Mouse (Mus musculus): ENCODE measurements around the gene Zfp512b. TPM values are rescaled to one million over a fixed set of nuclear protein-coding genes. Genes with fewer than 3 reads are reported as not detected.

Gene Zfp512b
- total and polyA plus RNA-seq, 3 experiments: 11.0 to 26.8 (median 16.6) TPM

- no peak for DNase-seq (ENCODE audit: extremely low read depth)
- no peak for TF ChIP-seq RCOR1 (conservative IDR thresholded peaks at IDR 0.05; ENCODE audit: low read depth, low read length)
- TF ChIP-seq USF2 (conservative IDR thresholded peaks at IDR 0.05; ENCODE audit: low read depth, low read length): no peak
- TF ChIP-seq ZNF384 (IDR thresholded peaks at IDR 0.05; ENCODE audit: low read depth, low read length): no peak
- TF ChIP-seq TBP (conservative IDR thresholded peaks at IDR 0.05; ENCODE audit: low read depth, low read length): no peak
- no peak for TF ChIP-seq USF1 (IDR thresholded peaks at IDR 0.05; ENCODE audit: low read depth, low read length)
- TF ChIP-seq MAX (IDR thresholded peaks at IDR 0.05; ENCODE audit: low read length): no peak
- no peak for TF ChIP-seq MAFK (IDR thresholded peaks at IDR 0.05; ENCODE audit: insufficient replicate concordance, low read length)
- TF ChIP-seq NRF1 (IDR thresholded peaks at IDR 0.05; ENCODE audit: low read depth, low read length): no peak
- TF ChIP-seq ZKSCAN1 (IDR thresholded peaks at IDR 0.05; ENCODE audit: borderline replicate concordance, low read depth, low read length): no peak
- TF ChIP-seq HCFC1 (IDR thresholded peaks at IDR 0.05; ENCODE audit: low read depth, low read length): no peak
- dilution Hi-C loops (cut with MboI; ENCODE audit: extremely low pct_ligation_motif_present, extremely low pct_unique_long_range_greater_than_20kb, low sequenced_read_pairs) (no loop called here), in situ Hi-C loops (cut with MboI; ENCODE audit: low pct_ligation_motif_present, low pct_unique_long_range_greater_than_20kb, low sequenced_read_pairs) (no loop called here)
- Histone ChIP-seq H3K4me1 (ENCODE audit: control insufficient read depth in 1 of 2, insufficient read depth in 2 of 2) (peaks cover 3 to 25% of the 10 kb centered on the region in 2 experiments; a peak in 2 of 4 replicates), H3K36me3 (replicated peaks in 1 of 2; ENCODE audit: control insufficient read depth in 1 of 2, insufficient read depth in 1 of 2, low read length in 1 of 2) (peaks cover 43 to 73% of the 10 kb centered on the region in 2 experiments), H3K27me3 (replicated peaks) (no peaks in the 10 kb centered on the region), H3K79me2 (replicated peaks; ENCODE audit: control insufficient read depth, extremely low read depth, insufficient read depth, poor library complexity, severe bottlenecking) (peaks cover 4% of the 10 kb centered on the region; the same call in 1 of the 2 replicates), H3K9ac (ENCODE audit: insufficient read depth, low read depth) (no peak overlapping the region), H3K4me2 (ENCODE audit: insufficient read depth, low read depth, poor library complexity, severe bottlenecking) (no peak overlapping the region), H3K27ac (ENCODE audit: insufficient read depth, low read depth) (no peak overlapping the region), H3K9me3 (replicated peaks; ENCODE audit: low read length) (no peaks in the 10 kb centered on the region), H3K4me3 (replicated peaks in 1 of 3; ENCODE audit: low read depth in 2 of 3, low read length in 2 of 3, poor library complexity in 1 of 3) (no peak overlapping the region)
Observed at GRCm38 (mm10) chr2:181583460-181584257, 8.9 kb downstream of the Zfp512b start.

- Histone ChIP-seq H3K9me3 (replicated peaks; ENCODE audit: low read length) (no peaks in the 10 kb centered on the region), H3K27me3 (replicated peaks) (no peaks in the 10 kb centered on the region), H3K4me3 (replicated peaks in 1 of 3; ENCODE audit: low read depth in 2 of 3, low read length in 2 of 3, poor library complexity in 1 of 3) (no peak overlapping the region), H3K9ac (ENCODE audit: insufficient read depth, low read depth) (no peak overlapping the region), H3K36me3 (replicated peaks in 1 of 2; ENCODE audit: control insufficient read depth in 1 of 2, insufficient read depth in 1 of 2, low read length in 1 of 2) (peaks cover 36 to 70% of the 10 kb centered on the region in 2 experiments), H3K27ac (ENCODE audit: insufficient read depth, low read depth) (no peak overlapping the region), H3K79me2 (replicated peaks; ENCODE audit: control insufficient read depth, extremely low read depth, insufficient read depth, poor library complexity, severe bottlenecking) (peaks cover 4% of the 10 kb centered on the region; the same call in 1 of the 2 replicates), H3K4me1 (ENCODE audit: control insufficient read depth in 1 of 2, insufficient read depth in 2 of 2) (peaks cover 3 to 25% of the 10 kb centered on the region in 2 experiments; a peak in 2 of 4 replicates), H3K4me2 (ENCODE audit: insufficient read depth, low read depth, poor library complexity, severe bottlenecking) (no peak overlapping the region)
- no peak for TF ChIP-seq SMC3 (IDR thresholded peaks at IDR 0.05; ENCODE audit: low read depth, low read length)
- no peak for TF ChIP-seq POLR2AphosphoS2 (IDR thresholded peaks at IDR 0.05; ENCODE audit: low read depth, low read length)
- no peak for TF ChIP-seq JUND (conservative IDR thresholded peaks at IDR 0.05; ENCODE audit: low read depth, low read length)
- no peak for TF ChIP-seq E2F4 (IDR thresholded peaks at IDR 0.05; ENCODE audit: insufficient replicate concordance, low read depth, low read length)
- TF ChIP-seq MEF2A (IDR thresholded peaks at IDR 0.05; ENCODE audit: borderline replicate concordance, low read depth, low read length): no peak
- TF ChIP-seq PAX5 (IDR thresholded peaks at IDR 0.05; ENCODE audit: low read length): no peak
- TF ChIP-seq POLR2A (IDR thresholded peaks at IDR 0.05; ENCODE audit: low read depth, low read length): no peak
- no peak for TF ChIP-seq USF1 (IDR thresholded peaks at IDR 0.05; ENCODE audit: low read depth, low read length)
- TF ChIP-seq ZNF384 (IDR thresholded peaks at IDR 0.05; ENCODE audit: low read depth, low read length): no peak
- TF ChIP-seq ZMIZ1 (IDR thresholded peaks at IDR 0.05; ENCODE audit: low read depth, low read length): no peak
- no peak for TF ChIP-seq JUN (IDR thresholded peaks at IDR 0.05; ENCODE audit: insufficient read depth, low read depth, low read length)
- TF ChIP-seq MYC (IDR thresholded peaks at IDR 0.05; ENCODE audit: low read depth, low read length): no peak
- TF ChIP-seq SIN3A (IDR thresholded peaks at IDR 0.05; ENCODE audit: low read length): no peak
- no peak for TF ChIP-seq NELFE (IDR thresholded peaks at IDR 0.05; ENCODE audit: low read depth, low read length)
- no peak for TF ChIP-seq NRF1 (IDR thresholded peaks at IDR 0.05; ENCODE audit: low read depth, low read length)
- no peak for TF ChIP-seq CTCF (conservative IDR thresholded peaks at IDR 0.05 in 1 of 2, IDR thresholded peaks at IDR 0.05 in 1 of 2; ENCODE audit: low read depth in 2 of 2, low read length in 2 of 2)
- dilution Hi-C loops (cut with MboI; ENCODE audit: extremely low pct_ligation_motif_present, extremely low pct_unique_long_range_greater_than_20kb, low sequenced_read_pairs): no loop called here
- in situ Hi-C loops (cut with MboI; ENCODE audit: low pct_ligation_motif_present, low pct_unique_long_range_greater_than_20kb, low sequenced_read_pairs): no loop called here
- DNase-seq (ENCODE audit: extremely low read depth): no peak
Observed at GRCm38 (mm10) chr2:181582939-181583338, 9.7 kb downstream of the Zfp512b start.

Measured in CH12.LX (cell line).